Mouse (Mus musculus) thymus, adult 2 months (tissue): Measurements from ENCODE around the gene Lmo7.

ENCODE experiments used
- CTCF ChIP-seq: fragments of 200-500 bp; IDR thresholded peaks from 2 replicates; pipeline ENCODE4 v1.5.1; 2012; ENCODE audit warnings: mild to moderate bottlenecking, control low read depth, low read length, moderate library complexity, borderline replicate concordance; ENCODE audit not compliant: control insufficient read depth, poor library complexity, insufficient read depth; ENCODE audit errors: extremely low read depth
- POLR2A ChIP-seq: fragments of 200-500 bp; IDR thresholded peaks from 2 replicates; pipeline ENCODE4 v1.6.1; 2012; ENCODE audit warnings: mild to moderate bottlenecking, low read length, control low read depth, moderate library complexity; ENCODE audit not compliant: control insufficient read depth, poor library complexity, insufficient read depth; ENCODE audit errors: extremely low read depth

- TF ChIP-seq POLR2A, result no peak
- TF ChIP-seq CTCF, result no peak
These were observed 163.5 kb downstream of the Lmo7 start for GRCm38 (mm10) chr14:101893215-101893614.
